Mouse (Mus musculus): ENCODE results near the gene Hmga2. TPM values are rescaled to one million over a fixed set of nuclear protein-coding genes. Genes with fewer than 3 reads are reported as not detected.
A peak's percentile ranks its signal among the peaks of the same experiment; 100 is the strongest.

The Hmga2 gene
- polyA plus RNA-seq, 1 experiment from 2014 or later = 7.8 TPM

- TF ChIP-seq CTCF (IDR thresholded peaks at IDR 0.05; ENCODE audit: low read depth) = no peak
- H3K4me2 ChIP-seq (ENCODE audit: low read length) = no peak overlapping the region
- peaks cover 46% of the 10 kb centered on the region for H3K4me1 ChIP-seq (replicated peaks; ENCODE audit: insufficient read depth, low read length)
- H3K4me3 ChIP-seq (replicated peaks; ENCODE audit: low read depth, low read length) = no peak overlapping the region
- no peak overlapping the region for H3K9ac ChIP-seq (ENCODE audit: low read depth, low read length)
- H3K36me3 ChIP-seq (ENCODE audit: insufficient read depth, low read length) = no peaks in the 10 kb centered on the region
- H3K27me3 ChIP-seq (ENCODE audit: insufficient read depth, low read length) = no peaks in the 10 kb centered on the region
- no peaks in the 10 kb centered on the region for H3K9me3 ChIP-seq (replicated peaks; ENCODE audit: low read length)
- WGBS = 38% methylated on average over 16 of the region's 16 CpGs
- peak overlapping the region; percentile 78; the same call in 1 of the 2 replicates for H3K27ac ChIP-seq
- DNase-seq (ENCODE audit: low spot score) (no peak), ATAC-seq (replicated peaks; ENCODE audit: low FRiP score, low read depth) (no peak)
Measured at GRCm38 (mm10) chr10:120418738-120419523, 57.3 kb downstream of the Hmga2 start.

- DNase-seq (ENCODE audit: low spot score) = peak; percentile 59
- 18% methylated on average over 7 of the region's 7 CpGs for WGBS
- TF ChIP-seq CTCF (IDR thresholded peaks at IDR 0.05; ENCODE audit: low read depth) = no peak
- Histone ChIP-seq H3K36me3 (ENCODE audit: insufficient read depth, low read length) (no peaks in the 10 kb centered on the region), H3K4me3 (replicated peaks; ENCODE audit: low read depth, low read length) (no peak overlapping the region), H3K9ac (ENCODE audit: low read depth, low read length) (no peak overlapping the region), H3K27me3 (ENCODE audit: insufficient read depth, low read length) (no peaks in the 10 kb centered on the region), H3K4me2 (ENCODE audit: low read length) (peak overlapping the region; percentile 30), H3K27ac (peak overlapping the region; percentile 78), H3K4me1 (replicated peaks; ENCODE audit: insufficient read depth, low read length) (peaks cover 43% of the 10 kb centered on the region), H3K9me3 (replicated peaks; ENCODE audit: low read length) (no peaks in the 10 kb centered on the region)
- ATAC-seq (replicated peaks; ENCODE audit: low FRiP score, low read depth) = no peak
Measured at GRCm38 (mm10) chr10:120418211-120418610, 58.1 kb downstream of the Hmga2 start.

- TF ChIP-seq CTCF (IDR thresholded peaks at IDR 0.05; ENCODE audit: low read depth) = no peak
- no peak overlapping the region for H3K4me3 ChIP-seq (replicated peaks; ENCODE audit: low read depth, low read length)
- peak overlapping the region; percentile 78 for H3K27ac ChIP-seq
- H3K4me1 ChIP-seq (replicated peaks; ENCODE audit: insufficient read depth, low read length) = peaks cover 37% of the 10 kb centered on the region
- no peaks in the 10 kb centered on the region for H3K36me3 ChIP-seq (ENCODE audit: insufficient read depth, low read length)
- peak; percentile 80 for DNase-seq (ENCODE audit: low spot score)
- ATAC-seq (replicated peaks; ENCODE audit: low FRiP score, low read depth) = peak; percentile 84
- WGBS = 6% methylated on average over 7 of the region's 7 CpGs
- H3K4me2 ChIP-seq (ENCODE audit: low read length) = peak overlapping the region; percentile 30
- H3K27me3 ChIP-seq (ENCODE audit: insufficient read depth, low read length) = no peaks in the 10 kb centered on the region
- H3K9me3 ChIP-seq (replicated peaks; ENCODE audit: low read length) = no peaks in the 10 kb centered on the region
- H3K9ac ChIP-seq (ENCODE audit: low read depth, low read length) = no peak overlapping the region
Measured at GRCm38 (mm10) chr10:120417488-120418118, 58.7 kb downstream of the Hmga2 start.

GRCm38 (mm10) chr10:120417116-120417487 is 59.2 kb downstream of the Hmga2 start:
- Histone ChIP-seq H3K4me2 (ENCODE audit: low read length) (no peak overlapping the region), H3K36me3 (ENCODE audit: insufficient read depth, low read length) (no peaks in the 10 kb centered on the region), H3K9ac (ENCODE audit: low read depth, low read length) (no peak overlapping the region), H3K27ac (peak overlapping the region; percentile 78), H3K4me1 (replicated peaks; ENCODE audit: insufficient read depth, low read length) (peaks cover 35% of the 10 kb centered on the region), H3K9me3 (replicated peaks; ENCODE audit: low read length) (no peaks in the 10 kb centered on the region), H3K27me3 (ENCODE audit: insufficient read depth, low read length) (no peaks in the 10 kb centered on the region), H3K4me3 (replicated peaks; ENCODE audit: low read depth, low read length) (no peak overlapping the region)
- DNase-seq (ENCODE audit: low spot score) (no peak), ATAC-seq (replicated peaks; ENCODE audit: low FRiP score, low read depth) (no peak)
- 33% methylated on average over 5 of the region's 5 CpGs for WGBS
- no peak for TF ChIP-seq CTCF (IDR thresholded peaks at IDR 0.05; ENCODE audit: low read depth)

- TF ChIP-seq CTCF (IDR thresholded peaks at IDR 0.05; ENCODE audit: low read depth) = no peak
Measured at GRCm38 (mm10) chr10:120416628-120417027, 59.6 kb downstream of the Hmga2 start.

GRCm38 (mm10) chr10:120412215-120412614 is 64.1 kb downstream of the Hmga2 start:
- no peak for TF ChIP-seq CTCF (IDR thresholded peaks at IDR 0.05; ENCODE audit: low read depth)
- H3K4me3 ChIP-seq (replicated peaks; ENCODE audit: low read depth, low read length) = no peak overlapping the region
- H3K4me1 ChIP-seq (replicated peaks; ENCODE audit: insufficient read depth, low read length) = peaks cover 14% of the 10 kb centered on the region
- no peak overlapping the region for H3K9ac ChIP-seq (ENCODE audit: low read depth, low read length)
- H3K36me3 ChIP-seq (ENCODE audit: insufficient read depth, low read length) = 0 out of 2 replicates have a peak, but pooled peaks cover 3% of the 10 kb centered on the region
- WGBS = 55% methylated on average over 5 of the region's 5 CpGs
- H3K27ac ChIP-seq = no peak overlapping the region
- no peaks in the 10 kb centered on the region for H3K27me3 ChIP-seq (ENCODE audit: insufficient read depth, low read length)
- no peak overlapping the region for H3K4me2 ChIP-seq (ENCODE audit: low read length)
- ATAC-seq (replicated peaks; ENCODE audit: low FRiP score, low read depth) = no peak
- no peaks in the 10 kb centered on the region for H3K9me3 ChIP-seq (replicated peaks; ENCODE audit: low read length)
- no peak for DNase-seq (ENCODE audit: low spot score)

More at GRCm38 (mm10) chr10:120416628-120417027, 59.6 kb downstream of the Hmga2 start:
- 74% methylated on average over 12 of the region's 12 CpGs for WGBS
- Histone ChIP-seq H3K27ac (peak overlapping the region; percentile 78), H3K9ac (ENCODE audit: low read depth, low read length) (no peak overlapping the region), H3K4me1 (replicated peaks; ENCODE audit: insufficient read depth, low read length) (peaks cover 35% of the 10 kb centered on the region), H3K4me3 (replicated peaks; ENCODE audit: low read depth, low read length) (no peak overlapping the region), H3K4me2 (ENCODE audit: low read length) (no peak overlapping the region), H3K9me3 (replicated peaks; ENCODE audit: low read length) (no peaks in the 10 kb centered on the region), H3K36me3 (ENCODE audit: insufficient read depth, low read length) (0 out of 2 replicates have a peak, but pooled peaks cover 3% of the 10 kb centered on the region), H3K27me3 (ENCODE audit: insufficient read depth, low read length) (no peaks in the 10 kb centered on the region)
- no peak for ATAC-seq (replicated peaks; ENCODE audit: low FRiP score, low read depth)
- no peak for DNase-seq (ENCODE audit: low spot score)
